Mouse (Mus musculus) C2C12 (cell line): ENCODE measurements around the gene Dvl2.

Source experiments
- CEBPB ChIP-seq: IDR thresholded peaks from one replicate; pipeline ENCODE4 v1.6.1; 2011; ENCODE audit warnings: low read depth, mild to moderate bottlenecking, control low read depth, moderate library complexity
- CTCF ChIP-seq: IDR thresholded peaks from one replicate; pipeline ENCODE4 v1.5.1; 2011; ENCODE audit not compliant: control insufficient read depth, insufficient read depth, insufficient read length
- FOSL1 ChIP-seq: IDR thresholded peaks from one replicate; pipeline ENCODE4 v1.8.0; 2011; ENCODE audit warnings: mild to moderate bottlenecking, low read length; ENCODE audit not compliant: poor library complexity, insufficient read depth, severe bottlenecking
- MAX ChIP-seq: IDR thresholded peaks from one replicate; pipeline ENCODE4 v1.6.1; 2011; ENCODE audit warnings: mild to moderate bottlenecking, control low read depth
- MYOD1 ChIP-seq: IDR thresholded peaks from one replicate; pipeline ENCODE4 v1.6.1; 2011; ENCODE audit warnings: low read depth; ENCODE audit not compliant: control insufficient read depth, insufficient read length
- MYOG ChIP-seq: IDR thresholded peaks from one replicate; pipeline ENCODE4 v1.6.1; 2011; ENCODE audit not compliant: control insufficient read depth, insufficient read length; ENCODE audit errors: extremely low read depth
- USF1 ChIP-seq: IDR thresholded peaks from one replicate; pipeline ENCODE4 v1.6.1; 2011; ENCODE audit warnings: low read depth, mild to moderate bottlenecking, control low read depth, moderate library complexity

GRCm38 (mm10) chr11:70059930-70060329 lies 59.5 kb downstream of the Dvl2 start:
- TF ChIP-seq USF1: no peak
- TF ChIP-seq CTCF: no peak
- no peak for TF ChIP-seq MAX
- TF ChIP-seq MYOD1: no peak
- no peak for TF ChIP-seq CEBPB
- no peak for TF ChIP-seq FOSL1
- TF ChIP-seq MYOG: no peak
